Mouse (Mus musculus) MEL (cell line): ENCODE data around the gene Smc5. TPM values are rescaled to one million over a fixed set of nuclear protein-coding genes. Genes with fewer than 3 reads are reported as not detected.

ENCODE experiments used
- DNase-seq: peaks from one replicate; pipeline ENCODE4 v3.0.0; 2011; ENCODE audit warnings: low read depth, low spot score
- H3K27ac ChIP-seq: 2 replicates; pipeline ENCODE4 v1.5.1; 2012; ENCODE audit warnings: low read depth, mild to moderate bottlenecking, control low read depth, low read length, moderate library complexity; ENCODE audit not compliant: control insufficient read depth
- H3K27me3 ChIP-seq, 2 experiments: fragments of 150-350 bp in 1 of 2; sonication (generic) in 1 of 2; 2 replicates each; pipeline ENCODE4 v1.6.1; 2012; ENCODE audit warnings: low read length in 2 of 2, mild to moderate bottlenecking in 2 of 2, improper control_type of control experiment in 1 of 2, moderate library complexity in 1 of 2; ENCODE audit not compliant: insufficient read depth in 2 of 2, control insufficient read depth in 1 of 2
- H3K36me3 ChIP-seq, 2 experiments: 2 replicates each; pipeline ENCODE4 v1.6.1; 2012 to 2014; ENCODE audit warnings: low read length in 2 of 2, improper control_type of control experiment in 1 of 2, inconsistent platforms in 1 of 2, mild to moderate bottlenecking in 1 of 2; ENCODE audit not compliant: insufficient read depth in 2 of 2, control insufficient read depth in 1 of 2
- H3K4me1 ChIP-seq, 2 experiments: fragments of 150-350 bp in 1 of 2; sonication (generic) in 1 of 2; 2 replicates each; pipeline ENCODE4 v1.6.1; 2012; ENCODE audit warnings: low read length in 2 of 2, improper control_type of control experiment in 1 of 2, mild to moderate bottlenecking in 1 of 2; ENCODE audit not compliant: insufficient read depth in 2 of 2, control insufficient read depth in 1 of 2
- H3K4me3 ChIP-seq, 2 experiments: fragments of 150-350 bp in 1 of 2; sonication (generic) in 1 of 2; 2 replicates each; pipeline ENCODE4 v1.5.1; 2012; ENCODE audit warnings: low read depth in 2 of 2, low read length in 2 of 2, mild to moderate bottlenecking in 2 of 2, moderate library complexity in 2 of 2, control low read depth in 1 of 2, improper control_type of control experiment in 1 of 2; ENCODE audit not compliant: control insufficient read depth in 1 of 2, insufficient read depth in 1 of 2
- H3K79me2 ChIP-seq: 2 replicates; pipeline ENCODE4 v1.6.1; 2012; ENCODE audit warnings: mild to moderate bottlenecking, low read length, moderate library complexity; ENCODE audit not compliant: control insufficient read depth, poor library complexity, insufficient read depth
- H3K9ac ChIP-seq: 2 replicates; pipeline ENCODE4 v1.6.1; 2012; ENCODE audit warnings: low read depth, mild to moderate bottlenecking, control low read depth, low read length, moderate library complexity; ENCODE audit not compliant: control insufficient read depth, poor library complexity, severe bottlenecking
- H3K9me3 ChIP-seq: fragments of 150-350 bp; sonication (generic); replicated peaks from 2 replicates; pipeline ENCODE4 v1.6.1; 2012; ENCODE audit warnings: mild to moderate bottlenecking, low read length, improper control_type of control experiment, moderate library complexity; ENCODE audit not compliant: insufficient read depth
- CHD1 ChIP-seq: IDR thresholded peaks from 2 replicates; pipeline ENCODE4 v1.6.1; 2012; ENCODE audit warnings: low read depth, mild to moderate bottlenecking, inconsistent platforms, low read length, improper control_type of control experiment
- E2F4 ChIP-seq: IDR thresholded peaks from 2 replicates; pipeline ENCODE4 v1.6.1; 2011; ENCODE audit warnings: low read depth, low read length, improper control_type of control experiment, borderline replicate concordance
- ELF1 ChIP-seq: IDR thresholded peaks from 2 replicates; pipeline ENCODE4 v1.6.1; 2014; ENCODE audit warnings: low read depth, mild to moderate bottlenecking, inconsistent platforms, low read length, improper control_type of control experiment, moderate library complexity
- EP300 ChIP-seq, 2 experiments: IDR thresholded peaks; 2 replicates each; pipeline ENCODE4 v1.6.1; 2011; ENCODE audit warnings: improper control_type of control experiment in 2 of 2, low read length in 2 of 2, low read depth in 1 of 2, mild to moderate bottlenecking in 1 of 2
- ETS1 ChIP-seq: IDR thresholded peaks from 2 replicates; pipeline ENCODE4 v1.6.1; 2012; ENCODE audit warnings: low read depth, mild to moderate bottlenecking, inconsistent platforms, low read length, improper control_type of control experiment, moderate library complexity
- GABPA ChIP-seq: IDR thresholded peaks from 2 replicates; pipeline ENCODE4 v1.6.1; 2012; ENCODE audit warnings: low read depth, mild to moderate bottlenecking, inconsistent platforms, low read length, improper control_type of control experiment, moderate library complexity
- KAT2A ChIP-seq: conservative IDR thresholded peaks from 2 replicates; pipeline ENCODE4 v1.6.1; 2012; ENCODE audit warnings: low read depth, low read length, improper control_type of control experiment, inconsistent platforms
- MEF2A ChIP-seq: IDR thresholded peaks from 2 replicates; pipeline ENCODE4 v1.6.1; 2014; ENCODE audit warnings: low read depth, mild to moderate bottlenecking, inconsistent platforms, low read length, improper control_type of control experiment; ENCODE audit not compliant: poor library complexity, insufficient replicate concordance, severe bottlenecking; ENCODE audit errors: extremely low read depth
- MXI1 ChIP-seq: IDR thresholded peaks from 2 replicates; pipeline ENCODE4 v1.6.1; 2011; ENCODE audit warnings: mild to moderate bottlenecking, low read depth, low read length, improper control_type of control experiment
- MYB ChIP-seq: IDR thresholded peaks from 2 replicates; pipeline ENCODE4 v1.6.1; 2011; ENCODE audit warnings: mild to moderate bottlenecking, low read depth, low read length, improper control_type of control experiment
- NELFE ChIP-seq: IDR thresholded peaks from 2 replicates; pipeline ENCODE4 v1.6.1; 2011; ENCODE audit warnings: low read depth, low read length, improper control_type of control experiment
- NRF1 ChIP-seq: IDR thresholded peaks from 2 replicates; pipeline ENCODE4 v1.6.1; 2014; ENCODE audit warnings: low read depth, mild to moderate bottlenecking, inconsistent platforms, low read length, improper control_type of control experiment, moderate library complexity; ENCODE audit not compliant: poor library complexity, insufficient read depth, severe bottlenecking
- POLR2A ChIP-seq, 2 experiments: IDR thresholded peaks; 2 replicates each; pipeline ENCODE4 v1.6.1; 2011 to 2012; ENCODE audit warnings: low read length in 2 of 2, mild to moderate bottlenecking in 2 of 2, control low read depth in 1 of 2, improper control_type of control experiment in 1 of 2, low read depth in 1 of 2, moderate library complexity in 1 of 2; ENCODE audit not compliant: control insufficient read depth in 1 of 2, insufficient read depth in 1 of 2, poor library complexity in 1 of 2
- POLR2AphosphoS2 ChIP-seq: IDR thresholded peaks from 2 replicates; pipeline ENCODE4 v1.6.1; 2011; ENCODE audit warnings: low read length, improper control_type of control experiment
- POLR2AphosphoS5 ChIP-seq: IDR thresholded peaks from 2 replicates; pipeline ENCODE4 v1.6.1; 2012; ENCODE audit warnings: low read depth, borderline replicate concordance, mild to moderate bottlenecking, inconsistent platforms, low read length, moderate library complexity, mixed read lengths
- RCOR1 ChIP-seq: IDR thresholded peaks from 2 replicates; pipeline ENCODE4 v1.6.1; 2012; ENCODE audit warnings: low read depth, mild to moderate bottlenecking, inconsistent platforms, low read length, improper control_type of control experiment
- SIN3A ChIP-seq: IDR thresholded peaks from 2 replicates; pipeline ENCODE4 v1.6.1; 2012; ENCODE audit warnings: low read length, improper control_type of control experiment, inconsistent platforms
- TAL1 ChIP-seq: IDR thresholded peaks from 2 replicates; pipeline ENCODE4 v1.6.1; 2012; ENCODE audit warnings: mild to moderate bottlenecking, inconsistent platforms, low read length, moderate library complexity, mixed read lengths
- TBP ChIP-seq: IDR thresholded peaks from 2 replicates; pipeline ENCODE4 v1.8.0; 2011; ENCODE audit warnings: low read depth, low read length, improper control_type of control experiment
- USF1 ChIP-seq: IDR thresholded peaks from 2 replicates; pipeline ENCODE4 v1.6.1; 2014; ENCODE audit warnings: low read depth, mild to moderate bottlenecking, inconsistent platforms, low read length, improper control_type of control experiment, moderate library complexity
- ZKSCAN1 ChIP-seq: IDR thresholded peaks from 2 replicates; pipeline ENCODE4 v1.6.1; 2012; ENCODE audit warnings: low read depth, mild to moderate bottlenecking, inconsistent platforms, low read length, improper control_type of control experiment, moderate library complexity
- ZNF384 ChIP-seq: IDR thresholded peaks from 2 replicates; pipeline ENCODE4 v1.6.1; 2012; ENCODE audit warnings: low read depth, mild to moderate bottlenecking, inconsistent platforms, low read length, improper control_type of control experiment
- polyA plus RNA-seq, 2 experiments: library from polyadenylated mRNA; stranded (reverse) in 1 of 2; unstranded in 1 of 2; fragments of >175 nt in 1 of 2; fragments of >200 nt in 1 of 2; gene quantifications; 2 replicates each; pipeline versions ENCODE4 v1.2.1 to v1.2.4; 2012; ENCODE audit warnings: low replicate concordance in 2 of 2, low read depth in 1 of 2; ENCODE audit not compliant: insufficient read length in 2 of 2, insufficient read depth in 1 of 2, missing spikeins in 1 of 2
- total RNA-seq: library from RNA; depleted of rRNA; stranded (reverse); fragments of 300-350 nt; gene quantifications from 2 replicates; pipeline ENCODE4 v1.2.3, GENCODE M21; 2012

Smc5 gene
- total and polyA plus RNA-seq, 3 experiments: 29.9 to 77.3 (median 36.8) TPM

GRCm38 (mm10) chr19:23188986-23189385 lies 84.7 kb downstream of the Smc5 start:
- H3K4me1 ChIP-seq: no peaks in the 10 kb centered on the region
- no peaks in the 10 kb centered on the region; a peak in 2 of 4 replicates for H3K36me3 ChIP-seq
- no peaks in the 10 kb centered on the region for H3K27me3 ChIP-seq
- no peak for DNase-seq
- TF ChIP-seq NELFE: no peak
- TF ChIP-seq USF1: no peak
- TF ChIP-seq MYB: no peak
- no peak for TF ChIP-seq KAT2A
- no peak for TF ChIP-seq GABPA
- no peak for TF ChIP-seq POLR2AphosphoS2
- TF ChIP-seq SIN3A: no peak
- no peak for TF ChIP-seq NRF1
- TF ChIP-seq ZKSCAN1: no peak
- TF ChIP-seq POLR2A (IDR thresholded peaks at IDR 0.05; ENCODE audit: control insufficient read depth in 1 of 2, insufficient read depth in 1 of 2, low read depth in 1 of 2, low read length in 2 of 2, poor library complexity in 1 of 2): no peak
- TF ChIP-seq EP300 (IDR thresholded peaks at IDR 0.05; ENCODE audit: low read depth in 1 of 2, low read length in 2 of 2): no peak
- TF ChIP-seq TBP: no peak
- no peak for TF ChIP-seq ZNF384
- no peaks in the 10 kb centered on the region for H3K79me2 ChIP-seq
- H3K27ac ChIP-seq: no peak overlapping the region
- H3K9me3 ChIP-seq: no peaks in the 10 kb centered on the region
- H3K4me3 ChIP-seq: no peak overlapping the region
- H3K9ac ChIP-seq: no peak overlapping the region

- Histone ChIP-seq H3K4me1 (no peaks in the 10 kb centered on the region), H3K36me3 (peaks cover 0 to 2% of the 10 kb centered on the region in 2 experiments; a peak in 2 of 4 replicates), H3K27ac (no peak overlapping the region), H3K4me3 (no peak overlapping the region), H3K79me2 (no peaks in the 10 kb centered on the region), H3K9me3 (no peaks in the 10 kb centered on the region), H3K9ac (no peak overlapping the region), H3K27me3 (no peaks in the 10 kb centered on the region)
- no peak for TF ChIP-seq ETS1
- TF ChIP-seq TAL1: no peak
- DNase-seq: no peak
Measured at GRCm38 (mm10) chr19:23187732-23188131, 86.0 kb downstream of the Smc5 start.

- Histone ChIP-seq H3K4me1 (no peaks in the 10 kb centered on the region), H3K79me2 (no peaks in the 10 kb centered on the region)
Measured at GRCm38 (mm10) chr19:23184068-23184467, 89.6 kb downstream of the Smc5 start.

More at GRCm38 (mm10) chr19:23184068-23184467, 89.6 kb downstream of the Smc5 start:
- Histone ChIP-seq H3K27me3 (no peaks in the 10 kb centered on the region), H3K4me3 (no peak overlapping the region), H3K27ac (no peak overlapping the region), H3K9ac (no peak overlapping the region), H3K36me3 (peaks cover 0 to 2% of the 10 kb centered on the region in 2 experiments; a peak in 2 of 4 replicates), H3K9me3 (no peaks in the 10 kb centered on the region)
- no peak for DNase-seq
- TF ChIP-seq MEF2A (no peak), GABPA (no peak), MXI1 (no peak), NELFE (no peak), POLR2AphosphoS5 (no peak), E2F4 (no peak), CHD1 (no peak), USF1 (no peak), RCOR1 (no peak), ELF1 (no peak), ZNF384 (no peak)
